ENCODE assay signal across 12 mouse cellular contexts in the genomic region with DNA sequence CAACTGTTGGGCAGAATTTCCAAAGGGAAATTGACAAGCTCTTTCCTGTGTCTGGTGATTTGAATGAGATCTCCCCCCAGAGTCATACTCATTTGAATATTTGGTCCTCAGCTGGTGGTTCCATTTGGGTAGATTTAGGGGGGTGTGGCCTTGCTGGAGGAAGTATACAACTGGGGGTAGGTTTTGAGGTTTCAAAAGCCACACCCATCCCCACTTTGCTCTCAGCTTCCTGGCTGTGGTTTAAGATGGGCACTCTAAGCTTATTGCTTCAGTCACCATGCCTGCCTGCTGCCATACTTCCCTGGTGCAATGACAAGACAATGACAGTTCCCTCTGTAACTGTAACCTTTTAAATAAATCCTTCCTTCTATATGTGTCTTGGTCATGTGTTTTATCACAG. TPM values are rescaled to one million over a fixed set of nuclear protein-coding genes. Genes with fewer than 3 reads are reported as not detected.
DNase-seq lines count a peak whose midpoint lies in the region; ATAC-seq and TF ChIP-seq lines count a peak whose summit lies in the region.
"Had no signal": no experiment of that assay in that cellular context is flagged by ENCODE, and none has a peak within 500 bp of the region (broad histone marks: within the 10 kb centered on the region; RNA-seq: fewer than 3 reads in every experiment).

No protein-coding gene starts in this region.

- no peaks in the 10 kb centered on the region for H3K4me1 ChIP-seq in lung, adult 2 months (ENCODE audit: control insufficient read depth, insufficient read depth, low read length)
- no peaks in the 10 kb centered on the region for H3K4me1 ChIP-seq in midbrain, embryonic 15.5 days
- H3K4me1 ChIP-seq: intestine, embryonic 15.5 days; lung, embryonic 15.5 days had no signal

- H3K4me3 ChIP-seq in lung, adult 2 months (replicated peaks; ENCODE audit: extremely low read depth, low read depth, low read length): no peak overlapping the region
- H3K4me3 ChIP-seq in midbrain, embryonic 15.5 days: no peak overlapping the region
- H3K4me3 ChIP-seq: intestine, embryonic 15.5 days; lung, embryonic 15.5 days; myocyte had no signal

- no peak overlapping the region for H3K27ac ChIP-seq in midbrain, embryonic 15.5 days
- H3K27ac ChIP-seq: intestine, embryonic 15.5 days; lung, embryonic 15.5 days had no signal

- TF ChIP-seq CTCF in lung, adult 2 months (IDR thresholded peaks at IDR 0.05; ENCODE audit: insufficient read depth, low read length): no peak

- H3K9ac ChIP-seq in midbrain, embryonic 15.5 days: no peak overlapping the region
- H3K9ac ChIP-seq: intestine, embryonic 15.5 days; lung, embryonic 15.5 days had no signal

- peak; percentile 95 for ATAC-seq in inflammation-experienced regulatory T-cells, adult 6 months
- no peak for ATAC-seq in midbrain, embryonic 15.5 days (replicated peaks)
- ATAC-seq: intestine, embryonic 15.5 days had no signal

- no peak for TF ChIP-seq POLR2A in lung, adult 2 months (IDR thresholded peaks at IDR 0.05; ENCODE audit: borderline replicate concordance, extremely low read depth, low read depth, low read length)

- H3K36me3 ChIP-seq in midbrain, embryonic 15.5 days (replicated peaks): no peaks in the 10 kb centered on the region
- H3K36me3 ChIP-seq: intestine, embryonic 15.5 days; lung, embryonic 15.5 days had no signal

- no peaks in the 10 kb centered on the region; the same call in 1 of the 2 replicates for H3K9me3 ChIP-seq in midbrain, embryonic 15.5 days
- H3K9me3 ChIP-seq: intestine, embryonic 15.5 days; lung, embryonic 15.5 days had no signal

- no peaks in the 10 kb centered on the region for H3K27me3 ChIP-seq in midbrain, embryonic 15.5 days (replicated peaks)
- H3K27me3 ChIP-seq: intestine, embryonic 15.5 days; lung, embryonic 15.5 days had no signal

- H3K4me2 ChIP-seq in midbrain, embryonic 15.5 days: no peak overlapping the region
- H3K4me2 ChIP-seq: intestine, embryonic 15.5 days; lung, embryonic 15.5 days had no signal

- peak; percentile 44 to 49 for DNase-seq in lung, adult 18-20 months
- DNase-seq in lung, adult 2 months: no peak
- peak; percentile 16 for DNase-seq in spleen, adult 12 weeks (ENCODE audit: low spot score)
- DNase-seq in thymus, postnatal 36 days: peak; percentile 10 to 18
- DNase-seq in kidney, adult 8-10 months: no peak
- no peak for DNase-seq in Muller cell, postnatal 12 days (ENCODE audit: inconsistent ontology term)
- DNase-seq: gastrocnemius, postnatal 14 days had no signal

RNA-seq across cellular contexts. Expression of gene Bhlhe40, which starts 29.7 kb away (rescaled TPM):
- 14.6 and 14.9 TPM in 2 replicates for polyA plus RNA-seq in lung, adult 2 months (2012; rRNA removed)
- 100 to 1,000 TPM in 2 of 3 experiments, 10 to 100 TPM in 1; 98.8 to 258 (median 129) TPM for polyA plus RNA-seq in inflammation-experienced regulatory T-cells, adult 6 months (2017; shearing (Covaris generic))
- 5.3 TPM in 2 replicates for polyA plus RNA-seq in midbrain, embryonic 15.5 days (2015; fragmentation: Nextera tagmentation; extraction: Ambion mirVana)

Comparison
In these comparisons a context has a peak if more than half of its experiments do, and no peak if none do; other contexts are left out.
1. DNase-seq: peak in lung, adult 18-20 months (2 of 2), spleen, adult 12 weeks (single experiment) and thymus, postnatal 36 days (2 of 2); none in lung, adult 2 months (single experiment), kidney, adult 8-10 months (0 of 2) and Muller cell, postnatal 12 days (single experiment).